Mouse (Mus musculus) intestine, embryonic 15.5 days (tissue): ENCODE data around the gene Ldhal6b. TPM values are rescaled to one million over a fixed set of nuclear protein-coding genes. Genes with fewer than 3 reads are reported as not detected.

Experiments
- ATAC-seq: fragments of 200-750 bp; cut with Nextera tagmentation; 2 replicates; pipeline ENCODE4 v1.8.0; 2017; ENCODE audit warnings: moderate TSS enrichment, moderate library complexity
- H3K27ac ChIP-seq: fragments of 300-500 bp; sonication (generic); 2 replicates; pipeline ENCODE4 v1.5.1; 2015; ENCODE audit warnings: mild to moderate bottlenecking, inconsistent platforms
- H3K27me3 ChIP-seq: fragments of 300-500 bp; sonication (generic); replicated peaks from 2 replicates; pipeline ENCODE4 v1.6.1; 2015; ENCODE audit warnings: inconsistent platforms
- H3K36me3 ChIP-seq: fragments of 300-500 bp; sonication (generic); 2 replicates; pipeline ENCODE4 v1.6.1; 2015; ENCODE audit warnings: inconsistent platforms
- H3K4me1 ChIP-seq: fragments of 300-500 bp; sonication (generic); replicated peaks from 2 replicates; pipeline ENCODE4 v1.6.1; 2015; ENCODE audit warnings: inconsistent platforms
- H3K4me2 ChIP-seq: fragments of 300-500 bp; sonication (generic); replicated peaks from 2 replicates; pipeline ENCODE4 v1.6.1; 2015; ENCODE audit warnings: mild to moderate bottlenecking, inconsistent platforms
- H3K4me3 ChIP-seq: fragments of 300-500 bp; sonication (generic); replicated peaks from 2 replicates; pipeline ENCODE4 v1.5.1; 2015; ENCODE audit warnings: inconsistent platforms
- H3K9ac ChIP-seq: fragments of 300-500 bp; sonication (generic); 2 replicates; pipeline ENCODE4 v1.6.1; 2015; ENCODE audit warnings: inconsistent platforms
- H3K9me3 ChIP-seq: fragments of 300-500 bp; sonication (generic); 2 replicates; pipeline ENCODE4 v1.6.1; 2016; ENCODE audit warnings: inconsistent platforms
- WGBS: fragments of 180-500 bp; shearing (Covaris S2); methylation state at CpG from one replicate; pipeline ENCODE4 v1.1.7; 2015; 5-methylcytosine and 5-hydroxymethylcytosine counted together
- polyA plus RNA-seq: library from polyadenylated mRNA; unstranded; fragments of >200 nt; fragmentation: Nextera tagmentation; extraction: Ambion mirVana; gene quantifications from 2 replicates; pipeline ENCODE4 v1.2.1, GENCODE M21; 2015

Gene Ldhal6b
- polyA plus RNA-seq, 1 experiment from 2014 or later, result not detected

GRCm38 (mm10) chr17:5425204-5425603 lies 6.6 kb upstream of the Ldhal6b start:
- H3K4me2 ChIP-seq, result no peak overlapping the region
- 49% methylated on average over 3 of the region's 3 CpGs for WGBS
- H3K9ac ChIP-seq, result no peak overlapping the region
- no peak for ATAC-seq
- no peaks in the 10 kb centered on the region for H3K36me3 ChIP-seq
- H3K4me1 ChIP-seq, result no peaks in the 10 kb centered on the region
- H3K4me3 ChIP-seq, result no peak overlapping the region
- no peak overlapping the region for H3K27ac ChIP-seq
- no peaks in the 10 kb centered on the region for H3K9me3 ChIP-seq
- H3K27me3 ChIP-seq, result no peaks in the 10 kb centered on the region

- no peak for ATAC-seq
- 84% methylated on average over 8 of the region's 8 CpGs for WGBS
- H3K9ac ChIP-seq, result no peak overlapping the region
- H3K27me3 ChIP-seq, result no peaks in the 10 kb centered on the region
- no peaks in the 10 kb centered on the region for H3K36me3 ChIP-seq
- no peaks in the 10 kb centered on the region for H3K9me3 ChIP-seq
- no peak overlapping the region for H3K4me2 ChIP-seq
- no peaks in the 10 kb centered on the region for H3K4me1 ChIP-seq
- H3K27ac ChIP-seq, result no peak overlapping the region
- no peak overlapping the region for H3K4me3 ChIP-seq
Measured at GRCm38 (mm10) chr17:5424156-5424555, 5.6 kb upstream of the Ldhal6b start.

GRCm38 (mm10) chr17:5421835-5422234 lies 3.3 kb upstream of the Ldhal6b start:
- Histone ChIP-seq H3K27ac (no peak overlapping the region), H3K9me3 (no peaks in the 10 kb centered on the region), H3K4me2 (no peak overlapping the region), H3K27me3 (no peaks in the 10 kb centered on the region), H3K4me1 (no peaks in the 10 kb centered on the region), H3K4me3 (no peak overlapping the region), H3K9ac (no peak overlapping the region), H3K36me3 (peaks cover 5% of the 10 kb centered on the region; the same call in 1 of the 2 replicates)
- no peak for ATAC-seq
- WGBS, result 47% methylated on average over 4 of the region's 4 CpGs

GRCm38 (mm10) chr17:5419771-5420518 lies 1.4 kb upstream of the Ldhal6b start:
- Histone ChIP-seq H3K36me3 (peaks cover 5% of the 10 kb centered on the region; the same call in 1 of the 2 replicates), H3K4me2 (no peak overlapping the region), H3K9ac (no peak overlapping the region), H3K9me3 (no peaks in the 10 kb centered on the region), H3K27ac (no peak overlapping the region), H3K4me1 (no peaks in the 10 kb centered on the region), H3K27me3 (no peaks in the 10 kb centered on the region), H3K4me3 (no peak overlapping the region)
- no peak for ATAC-seq
- WGBS, result 79% methylated on average over 6 of the region's 6 CpGs

- 85% methylated on average over 9 of the region's 9 CpGs for WGBS
- Histone ChIP-seq H3K4me2 (no peak overlapping the region), H3K36me3 (peaks cover 5% of the 10 kb centered on the region; the same call in 1 of the 2 replicates), H3K4me1 (no peaks in the 10 kb centered on the region), H3K4me3 (no peak overlapping the region), H3K9ac (no peak overlapping the region), H3K9me3 (no peaks in the 10 kb centered on the region), H3K27me3 (no peaks in the 10 kb centered on the region), H3K27ac (no peak overlapping the region)
- ATAC-seq, result no peak
Measured at GRCm38 (mm10) chr17:5419056-5419455, 489 bp upstream of the Ldhal6b start.

GRCm38 (mm10) chr17:5416518-5416917 lies 2.0 kb downstream of the Ldhal6b start:
- H3K27ac ChIP-seq, result no peak overlapping the region
- H3K4me2 ChIP-seq, result no peak overlapping the region
- peaks cover 5% of the 10 kb centered on the region; the same call in 1 of the 2 replicates for H3K36me3 ChIP-seq
- no peak overlapping the region for H3K9ac ChIP-seq
- H3K4me3 ChIP-seq, result no peak overlapping the region
- no peaks in the 10 kb centered on the region for H3K4me1 ChIP-seq
- ATAC-seq, result no peak
- H3K9me3 ChIP-seq, result no peaks in the 10 kb centered on the region
- no peaks in the 10 kb centered on the region for H3K27me3 ChIP-seq
- WGBS, result 97% methylated on average over 3 of the region's 3 CpGs

- Histone ChIP-seq H3K9me3 (no peaks in the 10 kb centered on the region), H3K9ac (no peak overlapping the region), H3K4me3 (no peak overlapping the region), H3K27me3 (no peaks in the 10 kb centered on the region), H3K36me3 (peaks cover 5% of the 10 kb centered on the region; the same call in 1 of the 2 replicates), H3K4me2 (no peak overlapping the region), H3K4me1 (no peaks in the 10 kb centered on the region), H3K27ac (no peak overlapping the region)
- WGBS, result 89% methylated on average over 3 of the region's 3 CpGs
- ATAC-seq, result no peak
Measured at GRCm38 (mm10) chr17:5414041-5414440, 4.5 kb downstream of the Ldhal6b start.

GRCm38 (mm10) chr17:5413350-5413749 lies 5.2 kb downstream of the Ldhal6b start:
- no peak overlapping the region for H3K27ac ChIP-seq
- H3K36me3 ChIP-seq, result peaks cover 2% of the 10 kb centered on the region; the same call in 1 of the 2 replicates
- no peaks in the 10 kb centered on the region for H3K4me1 ChIP-seq
- no peak overlapping the region for H3K4me2 ChIP-seq
- H3K4me3 ChIP-seq, result no peak overlapping the region
- no peak; the same call in 1 of the 2 replicates for ATAC-seq
- H3K9me3 ChIP-seq, result no peaks in the 10 kb centered on the region
- H3K27me3 ChIP-seq, result no peaks in the 10 kb centered on the region
- H3K9ac ChIP-seq, result no peak overlapping the region
- 82% methylated on average over 13 of the region's 13 CpGs for WGBS

GRCm38 (mm10) chr17:5412740-5413139 lies 5.8 kb downstream of the Ldhal6b start:
- Histone ChIP-seq H3K4me2 (no peak overlapping the region), H3K9me3 (no peaks in the 10 kb centered on the region), H3K27me3 (no peaks in the 10 kb centered on the region), H3K9ac (no peak overlapping the region), H3K36me3 (no peaks in the 10 kb centered on the region), H3K4me1 (no peaks in the 10 kb centered on the region), H3K4me3 (no peak overlapping the region), H3K27ac (no peak overlapping the region)
- no peak for ATAC-seq
- WGBS, result 84% methylated on average over 7 of the region's 7 CpGs

GRCm38 (mm10) chr17:5412301-5412700 lies 6.3 kb downstream of the Ldhal6b start:
- WGBS, result 86% methylated on average over 8 of the region's 8 CpGs
- H3K4me1 ChIP-seq, result no peaks in the 10 kb centered on the region

GRCm38 (mm10) chr17:5411205-5411604 lies 7.4 kb downstream of the Ldhal6b start:
- Histone ChIP-seq H3K36me3 (no peaks in the 10 kb centered on the region), H3K9me3 (no peaks in the 10 kb centered on the region), H3K27ac (no peak overlapping the region), H3K4me3 (no peak overlapping the region), H3K9ac (no peak overlapping the region), H3K27me3 (no peaks in the 10 kb centered on the region), H3K4me2 (no peak overlapping the region), H3K4me1 (0 out of 2 replicates have a peak, but pooled peaks cover 4% of the 10 kb centered on the region)
- ATAC-seq, result no peak
- 91% methylated on average over 17 of the region's 17 CpGs for WGBS

More at GRCm38 (mm10) chr17:5412301-5412700, 6.3 kb downstream of the Ldhal6b start:
- Histone ChIP-seq H3K9ac (no peak overlapping the region), H3K9me3 (no peaks in the 10 kb centered on the region), H3K27me3 (no peaks in the 10 kb centered on the region), H3K36me3 (no peaks in the 10 kb centered on the region), H3K4me3 (no peak overlapping the region), H3K27ac (no peak overlapping the region), H3K4me2 (no peak overlapping the region)
- no peak for ATAC-seq

- no peaks in the 10 kb centered on the region for H3K36me3 ChIP-seq
- no peak overlapping the region for H3K4me3 ChIP-seq
- no peak overlapping the region for H3K27ac ChIP-seq
- no peaks in the 10 kb centered on the region for H3K27me3 ChIP-seq
- H3K4me2 ChIP-seq, result no peak overlapping the region
- 0 out of 2 replicates have a peak, but pooled peaks cover 4% of the 10 kb centered on the region for H3K4me1 ChIP-seq
- 81% methylated on average over 4 of the region's 4 CpGs for WGBS
- no peaks in the 10 kb centered on the region for H3K9me3 ChIP-seq
- H3K9ac ChIP-seq, result no peak overlapping the region
- ATAC-seq, result no peak
Measured at GRCm38 (mm10) chr17:5410336-5410735, 8.2 kb downstream of the Ldhal6b start.

GRCm38 (mm10) chr17:5407030-5407429 lies 11.5 kb downstream of the Ldhal6b start:
- no peak overlapping the region for H3K4me3 ChIP-seq
- 0 out of 2 replicates have a peak overlapping the region, but pooled peaks have one; percentile 28 for H3K4me2 ChIP-seq
- H3K27me3 ChIP-seq, result no peaks in the 10 kb centered on the region
- 41% methylated on average over 6 of the region's 6 CpGs for WGBS
- no peak for ATAC-seq
- no peaks in the 10 kb centered on the region for H3K9me3 ChIP-seq
- H3K36me3 ChIP-seq, result no peaks in the 10 kb centered on the region
- H3K9ac ChIP-seq, result no peak overlapping the region
- no peak overlapping the region for H3K27ac ChIP-seq
- H3K4me1 ChIP-seq, result peaks cover 8% of the 10 kb centered on the region; the same call in 1 of the 2 replicates
